Mouse (Mus musculus): Measurements from ENCODE around the gene Cep78. TPM values are rescaled to one million over a fixed set of nuclear protein-coding genes. Genes with fewer than 3 reads are reported as not detected.

The Cep78 gene
- polyA plus RNA-seq, 1 experiment from 2014 or later, result 43.3 TPM

DNA sequence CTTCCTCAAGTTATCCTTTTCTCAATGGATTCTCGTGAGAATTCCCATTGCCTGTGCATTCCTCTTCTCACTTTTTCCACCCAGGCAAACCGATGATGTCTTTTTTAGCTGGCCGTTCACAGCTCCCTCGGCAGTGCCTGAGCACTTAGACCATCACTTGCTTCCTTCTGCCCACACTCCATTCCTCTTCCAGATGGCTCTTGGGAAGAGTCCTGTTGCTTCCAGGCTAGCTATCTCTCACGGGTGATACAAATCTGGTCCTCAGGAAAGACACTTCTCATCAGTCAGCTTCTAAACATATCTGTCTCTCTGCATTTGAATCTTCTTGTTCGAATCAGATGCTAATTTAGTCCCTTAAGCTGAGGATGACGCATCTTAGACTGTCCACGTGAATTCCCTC lies 22.3 kb upstream of the Cep78 start:
- H3K9ac ChIP-seq, result no peak overlapping the region
- no peak overlapping the region for H3K27ac ChIP-seq
- no peaks in the 10 kb centered on the region for H3K36me3 ChIP-seq
- no peak overlapping the region for H3K4me2 ChIP-seq (replicated peaks)
- no peaks in the 10 kb centered on the region for H3K9me3 ChIP-seq
- no peaks in the 10 kb centered on the region for H3K27me3 ChIP-seq
- H3K4me1 ChIP-seq, result no peaks in the 10 kb centered on the region
- WGBS, result 87% methylated on average over 8 of the region's 8 CpGs
- no peak for ATAC-seq (ENCODE audit: insufficient number of reproducible peaks, insufficient read depth, low FRiP score, low TSS enrichment)
- H3K4me3 ChIP-seq, result no peak overlapping the region

GRCm38 (mm10) chr19:15998157-15998556 lies 13.4 kb upstream of the Cep78 start:
- no peak for ATAC-seq (ENCODE audit: insufficient number of reproducible peaks, insufficient read depth, low FRiP score, low TSS enrichment)
- H3K4me3 ChIP-seq, result no peak overlapping the region
- 2% methylated on average over 3 of the region's 3 CpGs for WGBS

GRCm38 (mm10) chr19:15996901-15997564 lies 12.2 kb upstream of the Cep78 start:
- Histone ChIP-seq H3K27ac (peak overlapping the region; percentile 30; the same call in 1 of the 2 replicates), H3K27me3 (no peaks in the 10 kb centered on the region), H3K36me3 (no peaks in the 10 kb centered on the region), H3K4me3 (no peak overlapping the region), H3K9me3 (no peaks in the 10 kb centered on the region), H3K4me2 (replicated peaks) (no peak overlapping the region; the same call in 1 of the 2 replicates), H3K9ac (no peak overlapping the region), H3K4me1 (no peaks in the 10 kb centered on the region)
- no peak for ATAC-seq (ENCODE audit: insufficient number of reproducible peaks, insufficient read depth, low FRiP score, low TSS enrichment)
- WGBS, result 62% methylated on average over 12 of the region's 12 CpGs

More at GRCm38 (mm10) chr19:15998157-15998556, 13.4 kb upstream of the Cep78 start:
- Histone ChIP-seq H3K36me3 (no peaks in the 10 kb centered on the region), H3K9me3 (no peaks in the 10 kb centered on the region), H3K27ac (no peak overlapping the region), H3K4me2 (replicated peaks) (no peak overlapping the region), H3K27me3 (no peaks in the 10 kb centered on the region), H3K4me1 (no peaks in the 10 kb centered on the region), H3K9ac (no peak overlapping the region)

DNA sequence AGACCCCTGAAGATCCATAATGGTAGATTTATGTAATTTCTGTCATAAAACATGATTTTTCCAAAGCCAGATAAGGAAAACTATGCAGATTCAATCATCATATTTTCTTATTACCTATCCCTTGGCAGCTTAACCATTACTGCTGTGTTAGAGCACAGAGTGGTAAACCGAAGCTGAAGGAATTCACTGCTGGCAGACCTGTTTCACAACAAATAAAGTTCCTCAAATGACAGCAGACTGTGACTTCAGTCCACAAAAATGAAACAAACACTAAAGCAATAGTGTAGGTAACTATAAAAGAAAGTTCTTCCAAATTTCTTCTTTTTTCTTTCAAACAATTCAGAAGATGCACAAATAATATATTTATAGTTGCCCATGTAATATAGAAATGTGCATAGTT lies 5.3 kb upstream of the Cep78 start:
- Histone ChIP-seq H3K4me1 (no peaks in the 10 kb centered on the region), H3K27ac (no peak overlapping the region), H3K9me3 (no peaks in the 10 kb centered on the region), H3K4me3 (no peak overlapping the region), H3K4me2 (replicated peaks) (no peak overlapping the region), H3K9ac (no peak overlapping the region), H3K27me3 (no peaks in the 10 kb centered on the region), H3K36me3 (0 out of 2 replicates have a peak, but pooled peaks cover 10% of the 10 kb centered on the region)
- WGBS, result 82% methylated on average over 1 of the region's 1 CpGs
- no peak for ATAC-seq (ENCODE audit: insufficient number of reproducible peaks, insufficient read depth, low FRiP score, low TSS enrichment)

GRCm38 (mm10) chr19:15985172-15985713 lies 454 bp upstream of the Cep78 start:
- Histone ChIP-seq H3K9ac (peak overlapping the region; percentile 82), H3K9me3 (no peaks in the 10 kb centered on the region), H3K4me3 (peak overlapping the region; percentile 78), H3K4me2 (replicated peaks) (peak overlapping the region; percentile 51), H3K27me3 (no peaks in the 10 kb centered on the region), H3K36me3 (0 out of 2 replicates have a peak, but pooled peaks cover 9% of the 10 kb centered on the region), H3K4me1 (peaks cover 7% of the 10 kb centered on the region), H3K27ac (no peak overlapping the region)
- 31% methylated on average over 10 of the region's 10 CpGs for WGBS
- no peak for ATAC-seq (ENCODE audit: insufficient number of reproducible peaks, insufficient read depth, low FRiP score, low TSS enrichment)

DNA sequence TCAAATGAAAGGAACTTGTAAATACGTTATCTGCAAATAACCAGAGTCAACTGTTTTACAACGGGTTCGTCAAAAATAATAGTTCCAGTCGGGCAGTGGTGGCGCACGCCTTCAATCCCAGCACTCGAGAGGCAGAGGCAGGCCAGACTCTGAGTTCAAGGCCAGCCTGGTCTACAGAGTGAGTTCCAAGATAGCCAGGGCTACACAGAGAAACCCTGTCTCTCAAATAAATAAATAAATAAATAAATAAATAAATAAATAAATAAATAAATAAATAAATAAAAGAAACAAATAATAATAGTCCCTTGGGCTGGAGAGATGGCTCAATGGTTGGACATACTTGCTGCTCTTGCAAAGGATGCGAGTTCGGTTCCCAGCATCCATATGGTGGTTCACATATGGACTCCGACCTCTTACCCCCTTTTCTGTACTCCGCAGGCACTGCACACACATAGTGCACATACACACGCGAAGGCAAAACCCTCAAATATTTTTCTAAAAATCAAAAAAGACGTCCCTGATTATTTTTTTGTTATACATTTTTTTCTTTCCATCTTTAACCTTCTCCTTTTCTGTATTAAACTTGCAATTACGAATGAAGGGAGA lies 947 bp downstream of the Cep78 start:
- WGBS, result 51% methylated on average over 15 of the region's 15 CpGs
- Histone ChIP-seq H3K4me1 (peaks cover 7% of the 10 kb centered on the region), H3K9ac (peak overlapping the region; percentile 82; the same call in 1 of the 2 replicates), H3K27ac (0 out of 2 replicates have a peak overlapping the region, but pooled peaks have one; percentile 82), H3K4me2 (replicated peaks) (peak overlapping the region; percentile 51), H3K27me3 (no peaks in the 10 kb centered on the region), H3K4me3 (peak overlapping the region; percentile 78), H3K9me3 (no peaks in the 10 kb centered on the region), H3K36me3 (peaks cover 13% of the 10 kb centered on the region; the same call in 1 of the 2 replicates)
- ATAC-seq (ENCODE audit: insufficient number of reproducible peaks, insufficient read depth, low FRiP score, low TSS enrichment), result no peak

DNA sequence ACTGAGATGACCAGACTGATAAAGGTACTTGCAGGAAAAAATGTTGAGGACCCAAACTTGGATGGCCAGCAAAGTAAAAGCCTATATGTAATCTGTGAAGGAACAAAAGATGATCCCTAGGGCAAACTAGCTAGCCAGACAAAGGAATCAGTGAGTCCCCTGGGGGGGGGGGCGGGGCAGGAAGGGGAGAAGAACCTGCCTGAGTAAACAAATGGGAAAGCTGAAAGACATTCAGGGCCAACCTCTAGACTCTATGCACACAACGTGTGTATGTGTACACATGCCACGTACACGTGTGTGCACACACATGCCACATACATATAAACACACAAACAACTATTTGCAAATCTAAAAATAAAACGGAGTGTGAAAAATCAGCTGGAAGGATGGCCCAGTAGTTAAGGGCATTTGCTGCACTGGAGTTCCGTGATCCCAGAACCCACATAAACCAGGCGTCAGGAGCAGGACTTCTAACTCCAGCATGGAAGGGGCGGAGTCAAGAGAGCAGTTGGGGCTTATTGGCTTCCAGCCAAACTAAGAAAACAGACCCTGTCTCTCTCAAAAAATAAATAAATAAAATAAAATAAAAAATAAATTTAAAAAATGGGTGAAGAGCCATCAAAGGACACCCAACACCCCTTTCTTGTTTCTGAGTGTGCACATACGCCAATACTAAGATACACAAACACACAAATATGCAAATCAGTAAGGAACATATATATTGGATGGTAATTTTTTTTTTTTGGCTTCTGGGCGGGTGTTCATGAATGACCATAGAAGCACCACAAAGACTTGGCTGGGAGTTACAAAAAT lies 1.7 kb downstream of the Cep78 start:
- Histone ChIP-seq H3K4me2 (replicated peaks) (peak overlapping the region; percentile 51; the same call in 1 of the 2 replicates), H3K27me3 (no peaks in the 10 kb centered on the region), H3K27ac (no peak overlapping the region), H3K9ac (no peak overlapping the region), H3K4me3 (no peak overlapping the region), H3K4me1 (peaks cover 7% of the 10 kb centered on the region), H3K9me3 (no peaks in the 10 kb centered on the region), H3K36me3 (peaks cover 12% of the 10 kb centered on the region; the same call in 1 of the 2 replicates)
- WGBS, result 44% methylated on average over 10 of the region's 10 CpGs
- no peak for ATAC-seq (ENCODE audit: insufficient number of reproducible peaks, insufficient read depth, low FRiP score, low TSS enrichment)

GRCm38 (mm10) chr19:15981861-15982260 lies 2.9 kb downstream of the Cep78 start:
- no peak overlapping the region for H3K4me2 ChIP-seq (replicated peaks)
- H3K36me3 ChIP-seq, result peaks cover 19% of the 10 kb centered on the region
- 55% methylated on average over 4 of the region's 4 CpGs for WGBS
- H3K9me3 ChIP-seq, result no peaks in the 10 kb centered on the region
- H3K27me3 ChIP-seq, result no peaks in the 10 kb centered on the region
- peaks cover 7% of the 10 kb centered on the region for H3K4me1 ChIP-seq
- H3K9ac ChIP-seq, result no peak overlapping the region
- H3K4me3 ChIP-seq, result no peak overlapping the region
- ATAC-seq (ENCODE audit: insufficient number of reproducible peaks, insufficient read depth, low FRiP score, low TSS enrichment), result no peak
- no peak overlapping the region for H3K27ac ChIP-seq

DNA sequence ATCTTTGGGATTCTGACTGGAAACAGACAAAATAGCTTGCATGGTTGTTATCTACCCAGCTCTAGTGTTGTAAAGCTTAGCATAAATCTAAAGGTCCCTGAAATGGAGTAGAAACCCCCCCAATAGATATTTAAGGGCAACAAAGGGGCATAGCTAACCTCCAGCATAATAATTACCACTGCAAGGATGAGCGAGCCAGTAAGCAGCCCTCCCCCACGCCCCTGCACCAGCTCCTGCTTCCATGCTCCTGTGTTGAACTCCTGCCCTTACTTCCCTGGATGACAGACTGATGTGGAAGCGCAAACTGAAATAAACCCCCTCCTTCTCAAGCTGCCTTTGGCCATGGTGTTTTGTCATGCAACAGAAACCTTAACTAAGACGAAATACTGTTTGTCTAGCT lies 11.4 kb downstream of the Cep78 start:
- H3K4me3 ChIP-seq, result no peak overlapping the region
- WGBS, result 78% methylated on average over 4 of the region's 4 CpGs
- no peak overlapping the region for H3K9ac ChIP-seq
- no peaks in the 10 kb centered on the region for H3K4me1 ChIP-seq
- H3K9me3 ChIP-seq, result no peaks in the 10 kb centered on the region
- H3K27ac ChIP-seq, result no peak overlapping the region
- no peak overlapping the region for H3K4me2 ChIP-seq (replicated peaks)
- no peak for ATAC-seq (ENCODE audit: insufficient number of reproducible peaks, insufficient read depth, low FRiP score, low TSS enrichment)
- H3K36me3 ChIP-seq, result peaks cover 72% of the 10 kb centered on the region
- no peaks in the 10 kb centered on the region for H3K27me3 ChIP-seq

DNA sequence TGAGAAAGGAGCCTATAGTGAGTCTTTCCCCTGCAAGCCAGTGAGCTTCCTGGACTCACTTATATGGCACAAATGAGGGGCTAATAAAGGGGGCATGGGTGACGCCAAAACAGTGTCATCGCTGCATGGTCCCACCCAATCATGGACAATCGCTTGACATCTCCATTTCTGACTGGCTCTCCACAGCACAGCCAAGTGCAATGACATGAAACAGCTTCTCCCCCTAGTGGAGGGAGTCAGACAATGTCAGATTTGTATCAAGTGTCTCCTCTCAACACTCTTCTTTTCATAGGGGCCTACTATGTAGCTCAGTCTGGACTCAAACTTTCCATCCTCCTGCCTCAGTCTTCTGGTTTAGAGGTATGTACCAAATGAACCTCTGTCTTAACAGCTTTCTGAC lies 19.7 kb downstream of the Cep78 start:
- no peak overlapping the region for H3K4me3 ChIP-seq
- H3K27me3 ChIP-seq, result no peaks in the 10 kb centered on the region
- H3K4me1 ChIP-seq, result no peaks in the 10 kb centered on the region
- ATAC-seq (ENCODE audit: insufficient number of reproducible peaks, insufficient read depth, low FRiP score, low TSS enrichment), result no peak
- peaks cover 55% of the 10 kb centered on the region for H3K36me3 ChIP-seq
- H3K4me2 ChIP-seq (replicated peaks), result no peak overlapping the region
- 71% methylated on average over 3 of the region's 3 CpGs for WGBS
- H3K27ac ChIP-seq, result no peak overlapping the region
- H3K9me3 ChIP-seq, result no peaks in the 10 kb centered on the region
- no peak overlapping the region for H3K9ac ChIP-seq

GRCm38 (mm10) chr19:15964533-15964932 lies 20.3 kb downstream of the Cep78 start:
- Histone ChIP-seq H3K27me3 (no peaks in the 10 kb centered on the region), H3K4me1 (no peaks in the 10 kb centered on the region), H3K27ac (no peak overlapping the region), H3K9ac (no peak overlapping the region), H3K9me3 (no peaks in the 10 kb centered on the region), H3K4me2 (replicated peaks) (no peak overlapping the region), H3K36me3 (peaks cover 57% of the 10 kb centered on the region), H3K4me3 (no peak overlapping the region)
- WGBS, result 91% methylated on average over 7 of the region's 7 CpGs
- ATAC-seq (ENCODE audit: insufficient number of reproducible peaks, insufficient read depth, low FRiP score, low TSS enrichment), result no peak
